Mouse (Mus musculus): Measurements from ENCODE around the gene Smarca4.

The Smarca4 gene

GRCm38 (mm10) chr9:21601722-21602399 lies 14.1 kb upstream of the Smarca4 start:
- peak; percentile 60 to 61 for DNase-seq

GRCm38 (mm10) chr9:21604119-21604518 lies 11.8 kb upstream of the Smarca4 start:
- DNase-seq = no peak

- no peak for DNase-seq
Measured at GRCm38 (mm10) chr9:21605865-21606264, 10.1 kb upstream of the Smarca4 start.

- no peak for DNase-seq
Measured at GRCm38 (mm10) chr9:21606648-21607047, 9.3 kb upstream of the Smarca4 start.

- DNase-seq = peak; percentile 58 to 77
Measured at GRCm38 (mm10) chr9:21609861-21610260, 6.1 kb upstream of the Smarca4 start.

- no peak for DNase-seq
Measured at GRCm38 (mm10) chr9:21614864-21615616, 929 bp upstream of the Smarca4 start.

- peak; percentile 92 to 93 for DNase-seq
Measured at GRCm38 (mm10) chr9:21616232-21616781, 338 bp downstream of the Smarca4 start.

GRCm38 (mm10) chr9:21617066-21617465 lies 1.1 kb downstream of the Smarca4 start:
- no peak for DNase-seq

- no peak for DNase-seq
Measured at GRCm38 (mm10) chr9:21620229-21620628, 4.3 kb downstream of the Smarca4 start.

- DNase-seq = no peak
Measured at GRCm38 (mm10) chr9:21622676-21623075, 6.7 kb downstream of the Smarca4 start.

- peak; percentile 47 to 74 for DNase-seq
Measured at GRCm38 (mm10) chr9:21625342-21626339, 9.7 kb downstream of the Smarca4 start.

GRCm38 (mm10) chr9:21626571-21626970 lies 10.6 kb downstream of the Smarca4 start:
- DNase-seq = no peak

- peak; percentile 41 to 55 for DNase-seq
Measured at GRCm38 (mm10) chr9:21627145-21627795, 11.3 kb downstream of the Smarca4 start.

GRCm38 (mm10) chr9:21630673-21631072 lies 14.7 kb downstream of the Smarca4 start:
- peak; percentile 57 to 65 for DNase-seq

GRCm38 (mm10) chr9:21633106-21633505 lies 17.1 kb downstream of the Smarca4 start:
- no peak for DNase-seq

- no peak for DNase-seq
Measured at GRCm38 (mm10) chr9:21635639-21636038, 19.7 kb downstream of the Smarca4 start.

- DNase-seq = no peak
Measured at GRCm38 (mm10) chr9:21639031-21639430, 23.1 kb downstream of the Smarca4 start.

GRCm38 (mm10) chr9:21646366-21646765 lies 30.4 kb downstream of the Smarca4 start:
- no peak for DNase-seq

- no peak for DNase-seq
Measured at GRCm38 (mm10) chr9:21647721-21648120, 31.8 kb downstream of the Smarca4 start.

- DNase-seq = peak; percentile 50 to 72
Measured at GRCm38 (mm10) chr9:21652263-21652662, 36.3 kb downstream of the Smarca4 start.

- DNase-seq = no peak
Measured at GRCm38 (mm10) chr9:21653253-21653652, 37.3 kb downstream of the Smarca4 start.

- DNase-seq = no peak
Measured at GRCm38 (mm10) chr9:21662034-21662433, 46.1 kb downstream of the Smarca4 start.
